Mouse (Mus musculus) MEL (cell line): ENCODE measurements around the gene 3110040N11Rik. TPM values are rescaled to one million over a fixed set of nuclear protein-coding genes. Genes with fewer than 3 reads are reported as not detected.

Experiments
- DNase-seq: peaks from one replicate; pipeline ENCODE4 v3.0.0; 2011; ENCODE audit warnings: low read depth, low spot score
- H3K27ac ChIP-seq: 2 replicates; pipeline ENCODE4 v1.5.1; 2012; ENCODE audit warnings: low read depth, mild to moderate bottlenecking, control low read depth, low read length, moderate library complexity; ENCODE audit not compliant: control insufficient read depth
- H3K27me3 ChIP-seq, 2 experiments: fragments of 150-350 bp in 1 of 2; sonication (generic) in 1 of 2; 2 replicates each; pipeline ENCODE4 v1.6.1; 2012; ENCODE audit warnings: low read length in 2 of 2, mild to moderate bottlenecking in 2 of 2, improper control_type of control experiment in 1 of 2, moderate library complexity in 1 of 2; ENCODE audit not compliant: insufficient read depth in 2 of 2, control insufficient read depth in 1 of 2
- H3K36me3 ChIP-seq, 2 experiments: 2 replicates each; pipeline ENCODE4 v1.6.1; 2012 to 2014; ENCODE audit warnings: low read length in 2 of 2, improper control_type of control experiment in 1 of 2, inconsistent platforms in 1 of 2, mild to moderate bottlenecking in 1 of 2; ENCODE audit not compliant: insufficient read depth in 2 of 2, control insufficient read depth in 1 of 2
- H3K4me1 ChIP-seq, 2 experiments: fragments of 150-350 bp in 1 of 2; sonication (generic) in 1 of 2; 2 replicates each; pipeline ENCODE4 v1.6.1; 2012; ENCODE audit warnings: low read length in 2 of 2, improper control_type of control experiment in 1 of 2, mild to moderate bottlenecking in 1 of 2; ENCODE audit not compliant: insufficient read depth in 2 of 2, control insufficient read depth in 1 of 2
- H3K4me3 ChIP-seq, 2 experiments: fragments of 150-350 bp in 1 of 2; sonication (generic) in 1 of 2; 2 replicates each; pipeline ENCODE4 v1.5.1; 2012; ENCODE audit warnings: low read depth in 2 of 2, low read length in 2 of 2, mild to moderate bottlenecking in 2 of 2, moderate library complexity in 2 of 2, control low read depth in 1 of 2, improper control_type of control experiment in 1 of 2; ENCODE audit not compliant: control insufficient read depth in 1 of 2, insufficient read depth in 1 of 2
- H3K79me2 ChIP-seq: 2 replicates; pipeline ENCODE4 v1.6.1; 2012; ENCODE audit warnings: mild to moderate bottlenecking, low read length, moderate library complexity; ENCODE audit not compliant: control insufficient read depth, poor library complexity, insufficient read depth
- H3K9ac ChIP-seq: 2 replicates; pipeline ENCODE4 v1.6.1; 2012; ENCODE audit warnings: low read depth, mild to moderate bottlenecking, control low read depth, low read length, moderate library complexity; ENCODE audit not compliant: control insufficient read depth, poor library complexity, severe bottlenecking
- H3K9me3 ChIP-seq: fragments of 150-350 bp; sonication (generic); replicated peaks from 2 replicates; pipeline ENCODE4 v1.6.1; 2012; ENCODE audit warnings: mild to moderate bottlenecking, low read length, improper control_type of control experiment, moderate library complexity; ENCODE audit not compliant: insufficient read depth
- BHLHE40 ChIP-seq: IDR thresholded peaks from 2 replicates; pipeline ENCODE4 v1.6.1; 2012; ENCODE audit warnings: low read depth, mild to moderate bottlenecking, inconsistent platforms, low read length, improper control_type of control experiment, borderline replicate concordance
- CHD1 ChIP-seq: IDR thresholded peaks from 2 replicates; pipeline ENCODE4 v1.6.1; 2012; ENCODE audit warnings: low read depth, mild to moderate bottlenecking, inconsistent platforms, low read length, improper control_type of control experiment
- E2F4 ChIP-seq: IDR thresholded peaks from 2 replicates; pipeline ENCODE4 v1.6.1; 2011; ENCODE audit warnings: low read depth, low read length, improper control_type of control experiment, borderline replicate concordance
- ELF1 ChIP-seq: IDR thresholded peaks from 2 replicates; pipeline ENCODE4 v1.6.1; 2014; ENCODE audit warnings: low read depth, mild to moderate bottlenecking, inconsistent platforms, low read length, improper control_type of control experiment, moderate library complexity
- EP300 ChIP-seq, 2 experiments: IDR thresholded peaks; 2 replicates each; pipeline ENCODE4 v1.6.1; 2011; ENCODE audit warnings: improper control_type of control experiment in 2 of 2, low read length in 2 of 2, low read depth in 1 of 2, mild to moderate bottlenecking in 1 of 2
- ETS1 ChIP-seq: IDR thresholded peaks from 2 replicates; pipeline ENCODE4 v1.6.1; 2012; ENCODE audit warnings: low read depth, mild to moderate bottlenecking, inconsistent platforms, low read length, improper control_type of control experiment, moderate library complexity
- GABPA ChIP-seq: IDR thresholded peaks from 2 replicates; pipeline ENCODE4 v1.6.1; 2012; ENCODE audit warnings: low read depth, mild to moderate bottlenecking, inconsistent platforms, low read length, improper control_type of control experiment, moderate library complexity
- JUND ChIP-seq: IDR thresholded peaks from 2 replicates; pipeline ENCODE4 v1.6.1; 2011; ENCODE audit warnings: low read depth, mild to moderate bottlenecking, improper control_type of control experiment, low read length
- MAFK ChIP-seq: IDR thresholded peaks from 2 replicates; pipeline ENCODE4 v1.6.1; 2011; ENCODE audit warnings: low read depth, mild to moderate bottlenecking, low read length, improper control_type of control experiment, borderline replicate concordance
- MAX ChIP-seq: IDR thresholded peaks from 2 replicates; pipeline ENCODE4 v1.6.1; 2011; ENCODE audit warnings: low read length, improper control_type of control experiment
- MAZ ChIP-seq: IDR thresholded peaks from 2 replicates; pipeline ENCODE4 v1.6.1; 2012; ENCODE audit warnings: low read depth, mild to moderate bottlenecking, inconsistent platforms, low read length, improper control_type of control experiment
- MXI1 ChIP-seq: IDR thresholded peaks from 2 replicates; pipeline ENCODE4 v1.6.1; 2011; ENCODE audit warnings: mild to moderate bottlenecking, low read depth, low read length, improper control_type of control experiment
- MYB ChIP-seq: IDR thresholded peaks from 2 replicates; pipeline ENCODE4 v1.6.1; 2011; ENCODE audit warnings: mild to moderate bottlenecking, low read depth, low read length, improper control_type of control experiment
- POLR2AphosphoS2 ChIP-seq: IDR thresholded peaks from 2 replicates; pipeline ENCODE4 v1.6.1; 2011; ENCODE audit warnings: low read length, improper control_type of control experiment
- RCOR1 ChIP-seq: IDR thresholded peaks from 2 replicates; pipeline ENCODE4 v1.6.1; 2012; ENCODE audit warnings: low read depth, mild to moderate bottlenecking, inconsistent platforms, low read length, improper control_type of control experiment
- TAL1 ChIP-seq: IDR thresholded peaks from 2 replicates; pipeline ENCODE4 v1.6.1; 2012; ENCODE audit warnings: mild to moderate bottlenecking, inconsistent platforms, low read length, moderate library complexity, mixed read lengths
- TCF12 ChIP-seq: IDR thresholded peaks from 2 replicates; pipeline ENCODE4 v1.6.1; 2014; ENCODE audit warnings: low read depth, mild to moderate bottlenecking, inconsistent platforms, low read length, improper control_type of control experiment, moderate library complexity
- UBTF ChIP-seq: IDR thresholded peaks from 2 replicates; pipeline ENCODE4 v1.6.1; 2012; ENCODE audit warnings: low read depth, mild to moderate bottlenecking, inconsistent platforms, low read length, improper control_type of control experiment, moderate library complexity, borderline replicate concordance; ENCODE audit not compliant: insufficient read depth
- USF1 ChIP-seq: IDR thresholded peaks from 2 replicates; pipeline ENCODE4 v1.6.1; 2014; ENCODE audit warnings: low read depth, mild to moderate bottlenecking, inconsistent platforms, low read length, improper control_type of control experiment, moderate library complexity
- ZC3H11A ChIP-seq: IDR thresholded peaks from 2 replicates; pipeline ENCODE4 v1.6.1; 2012; ENCODE audit warnings: low read depth, mild to moderate bottlenecking, inconsistent platforms, low read length, improper control_type of control experiment
- ZKSCAN1 ChIP-seq: IDR thresholded peaks from 2 replicates; pipeline ENCODE4 v1.6.1; 2012; ENCODE audit warnings: low read depth, mild to moderate bottlenecking, inconsistent platforms, low read length, improper control_type of control experiment, moderate library complexity
- ZNF384 ChIP-seq: IDR thresholded peaks from 2 replicates; pipeline ENCODE4 v1.6.1; 2012; ENCODE audit warnings: low read depth, mild to moderate bottlenecking, inconsistent platforms, low read length, improper control_type of control experiment
- polyA plus RNA-seq, 2 experiments: library from polyadenylated mRNA; stranded (reverse) in 1 of 2; unstranded in 1 of 2; fragments of >175 nt in 1 of 2; fragments of >200 nt in 1 of 2; gene quantifications; 2 replicates each; pipeline versions ENCODE4 v1.2.1 to v1.2.4; 2012; ENCODE audit warnings: low replicate concordance in 2 of 2, low read depth in 1 of 2; ENCODE audit not compliant: insufficient read length in 2 of 2, insufficient read depth in 1 of 2, missing spikeins in 1 of 2
- total RNA-seq: library from RNA; depleted of rRNA; stranded (reverse); fragments of 300-350 nt; gene quantifications from 2 replicates; pipeline ENCODE4 v1.2.3, GENCODE M21; 2012

3110040N11Rik gene
- total and polyA plus RNA-seq, 3 experiments: 35.7 to 61.7 TPM; not detected in 1

DNA sequence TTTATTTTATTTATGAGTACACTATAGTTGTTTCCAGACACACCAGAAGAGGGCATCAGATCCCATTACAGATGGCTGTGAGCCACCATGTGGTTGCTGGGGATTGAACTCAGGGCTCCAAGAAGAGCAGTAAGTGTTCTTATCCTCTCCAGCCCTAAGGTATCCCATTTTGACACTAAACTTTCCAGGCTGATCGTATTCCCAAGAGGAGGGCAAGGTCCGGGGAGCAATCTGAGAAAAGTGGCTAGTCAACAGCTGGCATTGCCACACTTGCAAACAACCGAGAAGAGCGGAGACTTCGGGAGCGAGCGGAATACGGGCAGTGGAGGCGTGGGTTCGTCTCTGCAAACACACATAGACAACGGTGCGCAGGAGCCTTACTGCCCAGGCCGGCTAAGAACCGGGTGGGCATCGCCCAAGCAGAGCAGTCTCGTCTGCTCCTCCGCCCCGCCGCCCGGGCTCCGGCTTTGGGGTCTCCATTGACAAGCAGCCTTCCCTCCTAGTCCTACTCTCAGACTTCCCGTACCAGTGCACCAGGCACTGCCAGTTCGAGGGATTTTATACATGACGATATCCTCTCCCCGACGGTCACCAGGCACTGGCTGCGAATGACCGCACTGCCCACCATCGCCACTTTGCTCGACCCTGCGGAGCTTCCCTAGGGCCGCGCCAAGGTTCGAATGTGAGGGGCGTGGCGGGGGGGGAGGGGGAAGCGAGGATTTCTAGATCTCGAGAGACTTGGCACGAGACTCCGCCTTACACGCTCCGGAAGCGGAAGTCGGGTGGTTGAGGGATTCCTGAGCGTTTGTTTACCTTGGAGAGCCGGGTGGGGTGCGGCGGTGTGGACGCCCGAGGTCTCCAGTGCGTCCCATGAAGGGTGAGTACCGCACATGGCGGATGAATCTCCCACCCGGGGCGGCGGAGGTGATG is 26.8 kb downstream of the 3110040N11Rik start, which contains the start of gene Ramac (continued):
- TF ChIP-seq ZNF384 (no peak), UBTF (no peak), MXI1 (peak; percentile 76; the same call in 1 of the 2 replicates), CHD1 (0 out of 2 replicates have a peak, but pooled peaks have one; percentile 6), ZC3H11A (0 out of 2 replicates have a peak, but pooled peaks have one; percentile 7), USF1 (0 out of 2 replicates have a peak, but pooled peaks have one; percentile 47), MAX (no peak; the same call in 1 of the 2 replicates), MYB (no peak), EP300 (IDR thresholded peaks at IDR 0.05; ENCODE audit: low read depth in 1 of 2, low read length in 2 of 2) (peak in 1 of 2 experiments; percentile 9; a peak in 1 of 4 replicates), ETS1 (peak; percentile 24; the same call in 1 of the 2 replicates), JUND (no peak), TCF12 (peak; percentile 68; the same call in 1 of the 2 replicates), ZKSCAN1 (no peak), TAL1 (no peak), ELF1 (peak; percentile 88), GABPA (no peak), POLR2AphosphoS2 (peak; percentile 61), MAZ (peak; percentile 71; the same call in 1 of the 2 replicates)

DNA sequence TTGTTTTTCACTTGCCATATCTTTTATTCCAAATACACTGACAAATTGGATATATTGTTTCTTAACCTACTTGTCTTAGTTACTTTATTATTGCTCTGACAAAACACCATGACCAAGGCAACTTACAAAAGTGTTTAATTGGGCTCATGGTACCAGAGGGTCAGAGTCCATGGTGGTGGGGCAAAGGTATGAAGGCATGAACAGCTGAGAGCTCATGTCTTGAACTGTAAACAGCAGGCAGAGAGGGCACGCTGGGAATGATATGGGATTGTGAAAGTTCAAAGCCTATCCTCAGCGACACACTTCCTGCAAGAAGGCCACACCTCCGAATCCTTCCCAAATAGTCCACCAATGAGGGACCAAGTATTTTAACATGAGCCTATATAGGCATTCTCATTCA is 41.3 kb downstream of the 3110040N11Rik start:
- Histone ChIP-seq H3K27me3 (no peaks in the 10 kb centered on the region), H3K4me1 (no peaks in the 10 kb centered on the region), H3K79me2 (no peaks in the 10 kb centered on the region), H3K27ac (no peak overlapping the region), H3K9ac (no peak overlapping the region), H3K36me3 (peaks cover 0 to 3% of the 10 kb centered on the region in 2 experiments; a peak in 1 of 4 replicates), H3K4me3 (no peak overlapping the region), H3K9me3 (no peaks in the 10 kb centered on the region)
- no peak for DNase-seq
- TF ChIP-seq MAFK (no peak), BHLHE40 (no peak), RCOR1 (no peak), E2F4 (no peak), ETS1 (no peak)
